Mouse (Mus musculus): ENCODE results near the gene Mgea5.

The Mgea5 gene

GRCm38 (mm10) chr19:45731658-45732057 is 52.0 kb downstream of the Mgea5 start:
- no peak for DNase-seq (ENCODE audit: low read depth)

- DNase-seq (ENCODE audit: low read depth): no peak
These were observed 53.6 kb downstream of the Mgea5 start for GRCm38 (mm10) chr19:45730042-45730441.

- DNase-seq (ENCODE audit: low read depth): no peak
These were observed 56.4 kb downstream of the Mgea5 start for GRCm38 (mm10) chr19:45727231-45727630.

- DNase-seq (ENCODE audit: low read depth): no peak
These were observed 57.9 kb downstream of the Mgea5 start for GRCm38 (mm10) chr19:45725677-45726277.

- no peak for DNase-seq (ENCODE audit: low read depth)
These were observed 61.4 kb downstream of the Mgea5 start for GRCm38 (mm10) chr19:45722188-45722587.

GRCm38 (mm10) chr19:45718286-45718685 is 65.4 kb downstream of the Mgea5 start:
- DNase-seq (ENCODE audit: low read depth): no peak

- no peak for DNase-seq (ENCODE audit: low read depth)
These were observed 66.0 kb downstream of the Mgea5 start for GRCm38 (mm10) chr19:45717493-45718220.

- DNase-seq (ENCODE audit: low read depth): no peak
These were observed 74.9 kb downstream of the Mgea5 start for GRCm38 (mm10) chr19:45708704-45709103.

All from c-Kit-positive CD71-negative TER-119-negative erythroid progenitor cells, embryonic 14.5 days (primary cell).